Mouse (Mus musculus) spleen, embryonic (tissue): ENCODE results near the gene Ceacam9.
"Not testable (repeated sequence)": the region's sequence is repeated elsewhere in the genome, so short reads cannot be mapped to it uniquely, and the experiment has no call there.

Source experiments
- CTCF ChIA-PET: fragments of 350-600 bp; sonication (Branson Sonifier 250); formaldehyde crosslinking; loops from one replicate; lab custom pipeline; 2022; lab: Charles Lee

Ceacam9 gene

DNA sequence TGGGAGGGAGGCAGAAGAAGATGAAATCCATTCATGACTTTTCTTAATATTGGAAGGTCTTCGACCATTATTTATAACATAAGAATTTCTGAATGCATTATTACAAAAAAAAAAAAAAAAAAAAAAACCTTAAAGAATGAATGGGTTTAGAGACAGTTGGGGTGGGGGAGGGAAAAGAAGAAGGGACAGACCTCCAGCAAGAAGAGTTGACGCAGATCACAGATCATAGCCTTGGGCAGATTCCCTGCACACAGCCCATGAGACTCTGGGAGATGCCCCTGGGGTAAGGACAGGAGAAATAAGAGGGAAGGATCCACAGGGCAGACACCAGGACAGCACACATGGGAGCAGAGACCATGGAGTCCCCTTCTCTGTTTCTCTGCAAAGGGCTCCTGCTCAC is at the start of gene Ceacam9:
TSS of gene Ceacam9 (plus strand) at position 301 of the 400 bp plus-strand sequence.
- CTCF ChIA-PET = no interaction called here

DNA sequence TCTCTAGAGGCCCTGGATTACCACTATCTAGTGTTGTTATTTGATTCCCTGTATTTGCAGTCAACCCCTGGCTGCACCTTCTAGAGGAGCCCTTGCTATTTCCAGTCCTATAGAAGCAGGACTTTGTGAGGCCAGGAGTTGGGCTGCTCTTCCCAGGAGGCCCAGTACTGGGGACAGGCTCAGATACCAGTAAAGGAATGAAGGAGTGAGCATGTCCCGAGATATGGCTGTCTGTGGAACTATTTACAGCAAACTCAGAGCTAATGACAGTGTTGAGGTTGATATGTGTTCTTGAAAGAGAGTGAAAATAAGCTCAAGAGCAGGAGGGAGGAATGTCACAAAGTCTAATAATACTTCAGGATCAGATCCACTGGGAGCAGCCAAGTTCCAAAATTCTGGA is 47.9 kb upstream of the Ceacam9 start:
- CTCF ChIA-PET = no interaction called here

GRCm38 (mm10) chr7:16674699-16675098 is 47.0 kb upstream of the Ceacam9 start:
- CTCF ChIA-PET = not testable (repeated sequence)

DNA sequence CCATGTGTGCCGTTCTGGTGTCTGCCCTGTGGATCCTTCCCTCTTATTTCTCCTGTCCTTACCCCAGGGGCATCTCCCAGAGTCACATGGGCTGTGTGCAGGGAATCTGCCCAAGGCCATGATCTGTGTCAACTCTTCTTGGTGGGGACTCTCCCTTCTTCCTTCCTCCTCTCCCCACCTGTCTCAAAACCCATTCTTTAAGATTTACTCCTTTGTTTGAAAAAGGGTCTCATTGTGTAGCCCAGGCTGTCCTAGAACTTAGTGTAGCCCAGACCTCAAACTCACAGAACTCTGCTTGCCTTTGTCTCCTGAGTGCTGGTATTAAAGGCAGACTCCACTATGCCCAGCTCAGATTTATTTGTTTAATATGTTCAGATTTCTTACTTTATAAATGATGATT is 46.1 kb upstream of the Ceacam9 start, which contains the start of gene Ceacam15:
TSS of gene Ceacam15 (minus strand) at position 101 of the 400 bp plus-strand sequence.
- CTCF ChIA-PET = no interaction called here

DNA sequence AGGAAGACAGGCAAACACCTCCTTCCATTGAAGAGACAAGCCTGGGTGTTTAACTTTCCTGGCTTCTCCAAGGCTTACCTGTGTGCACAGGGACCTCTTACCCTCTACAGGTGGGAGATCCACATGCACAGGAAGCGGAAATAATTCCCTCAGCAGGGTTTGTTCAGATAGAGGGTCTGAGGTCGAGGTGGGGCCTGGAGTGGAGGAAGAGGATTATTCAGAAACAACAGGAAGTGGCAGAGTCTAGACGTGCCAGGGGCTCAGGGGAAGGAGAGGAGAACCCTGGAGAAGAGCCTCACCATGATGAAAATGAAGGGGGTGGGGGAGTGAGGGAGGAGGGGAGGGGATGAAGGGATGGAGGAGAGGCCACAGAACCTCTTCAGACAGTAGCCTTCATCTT is 41.5 kb upstream of the Ceacam9 start:
- CTCF ChIA-PET = not testable (repeated sequence)

DNA sequence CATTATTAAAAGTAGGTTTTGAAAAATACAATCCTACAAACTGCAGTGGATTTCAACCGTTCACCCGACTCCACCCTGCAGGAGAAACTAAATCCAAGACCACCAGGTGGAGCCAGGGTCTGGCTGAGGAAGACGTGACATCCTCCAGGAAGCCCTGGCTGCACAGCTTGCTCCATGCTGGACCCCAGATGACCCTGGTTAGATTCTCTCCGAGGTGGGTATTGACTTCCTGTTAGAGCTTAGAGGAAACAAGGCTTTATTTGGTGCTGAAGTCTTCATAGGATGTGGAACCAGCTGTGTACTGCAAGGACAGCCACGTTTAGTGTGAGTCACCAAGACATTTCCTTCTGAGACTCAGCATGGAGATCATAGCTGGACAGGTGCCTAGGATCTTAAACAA is 32.5 kb upstream of the Ceacam9 start:
- CTCF ChIA-PET = no interaction called here

DNA sequence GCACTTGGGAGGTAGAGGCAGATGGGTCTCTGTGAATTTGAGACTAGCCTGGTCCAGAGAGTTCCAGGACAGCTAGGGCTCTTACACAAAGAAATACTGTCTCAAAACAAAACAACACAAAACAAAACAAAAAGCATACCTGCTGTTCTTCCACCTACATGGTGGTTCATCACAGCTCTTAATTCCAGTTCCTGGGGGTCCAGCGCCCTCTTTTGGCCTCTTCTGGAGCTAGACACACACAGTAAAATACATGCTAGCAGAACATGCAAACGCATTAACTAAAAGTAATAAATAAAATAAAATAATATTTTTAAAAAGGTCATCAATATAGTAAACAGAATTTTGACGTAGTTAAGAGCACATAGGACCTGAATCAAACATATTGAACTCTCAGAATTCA is 26.7 kb upstream of the Ceacam9 start:
- CTCF ChIA-PET = interaction anchor here (1.6 kb wide), 1 partner anchor 65 kb away, joined by 3 read pairs; no protein-coding TSS in a partner anchor

GRCm38 (mm10) chr7:16699042-16699441 is 22.7 kb upstream of the Ceacam9 start:
- CTCF ChIA-PET = no interaction called here

DNA sequence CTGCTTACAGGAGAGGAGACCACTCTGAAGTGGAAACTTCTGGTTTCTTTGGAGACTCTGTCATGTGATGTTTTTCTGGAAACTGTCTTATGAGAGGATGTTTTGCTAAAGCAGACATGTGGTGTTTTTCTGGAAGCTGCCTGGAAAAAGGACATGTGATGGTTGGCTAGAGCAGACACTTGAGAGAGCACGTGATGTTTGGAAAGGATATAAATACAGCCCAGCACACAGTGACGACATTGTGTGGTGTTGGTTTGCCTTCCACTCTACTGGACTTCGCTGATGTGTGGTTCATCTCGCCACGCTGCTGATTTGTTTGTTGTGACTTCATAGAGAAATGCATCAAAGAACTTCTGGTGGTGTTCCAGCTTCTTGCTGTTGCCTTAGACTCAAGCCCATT is 21.1 kb upstream of the Ceacam9 start:
- CTCF ChIA-PET = no interaction called here

- CTCF ChIA-PET = interaction anchor here (0.6 kb wide), 1 partner anchor 101 kb away, joined by 4 read pairs; no protein-coding TSS in a partner anchor
These were observed 15.3 kb upstream of the Ceacam9 start for GRCm38 (mm10) chr7:16706385-16706784.

- CTCF ChIA-PET = no interaction called here
These were observed 13.5 kb upstream of the Ceacam9 start for GRCm38 (mm10) chr7:16708244-16708643.

DNA sequence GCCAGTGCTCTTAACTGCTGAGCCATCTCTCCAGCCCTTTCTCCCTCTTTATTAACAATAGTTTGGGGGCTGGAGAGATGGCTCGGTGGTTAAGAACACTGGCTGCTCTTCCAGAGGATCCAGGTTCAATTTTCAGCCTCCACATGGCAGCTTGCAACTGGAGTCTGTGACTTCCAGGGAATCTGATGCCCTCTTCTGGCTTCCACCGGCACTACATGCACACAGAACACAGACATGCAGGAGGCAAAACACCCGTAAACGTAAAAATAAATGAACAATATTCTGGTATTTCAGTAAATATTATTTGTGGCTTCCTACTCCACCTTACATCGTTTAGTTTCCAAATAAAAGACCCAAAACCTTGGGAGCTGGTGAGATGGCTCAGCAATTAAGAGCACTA is 11.1 kb upstream of the Ceacam9 start:
- CTCF ChIA-PET = no interaction called here

GRCm38 (mm10) chr7:16712633-16713415 is 8.9 kb upstream of the Ceacam9 start:
- CTCF ChIA-PET = interaction anchor here (0.7 kb wide), 1 partner anchor 90 kb away, joined by 3 read pairs; no protein-coding TSS in a partner anchor

DNA sequence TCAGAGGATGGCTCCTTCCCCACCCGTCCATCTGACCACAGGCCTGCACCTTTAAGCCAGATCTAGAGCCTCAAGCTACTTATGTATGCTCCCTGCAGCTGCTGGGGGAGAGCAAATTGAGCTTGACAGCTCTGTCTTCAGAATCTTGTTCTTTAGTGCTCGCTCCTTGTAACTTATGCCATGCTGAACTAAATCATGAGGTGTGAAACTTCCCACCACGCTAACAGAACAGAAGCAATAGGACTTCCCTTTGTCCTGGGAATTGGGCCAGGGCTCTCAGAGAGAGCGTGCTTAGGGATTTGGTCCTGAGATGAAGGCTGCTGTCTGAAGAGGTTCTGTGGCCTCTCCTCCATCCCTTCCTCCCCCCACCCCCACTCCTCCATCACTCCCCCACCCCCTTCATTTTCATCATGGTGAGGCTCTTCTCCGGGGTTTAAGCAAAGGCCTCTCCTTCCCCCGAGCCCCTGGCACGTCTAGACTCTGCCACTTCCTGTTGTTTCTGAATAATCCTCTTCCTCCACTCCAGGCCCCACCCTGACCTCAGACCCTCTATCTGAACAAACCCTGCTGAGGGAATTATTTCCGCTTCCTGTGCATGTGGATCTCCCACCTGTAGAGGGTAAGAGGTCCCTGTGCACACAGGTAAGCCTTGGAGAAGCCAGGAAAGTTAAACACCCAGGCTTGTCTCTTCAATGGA is 5.1 kb upstream of the Ceacam9 start:
- CTCF ChIA-PET = not testable (repeated sequence)

GRCm38 (mm10) chr7:16722490-16722889 is 761 bp downstream of the Ceacam9 start:
- CTCF ChIA-PET = not testable (repeated sequence)

- CTCF ChIA-PET = no interaction called here
These were observed 7.0 kb downstream of the Ceacam9 start for GRCm38 (mm10) chr7:16728596-16729348.

DNA sequence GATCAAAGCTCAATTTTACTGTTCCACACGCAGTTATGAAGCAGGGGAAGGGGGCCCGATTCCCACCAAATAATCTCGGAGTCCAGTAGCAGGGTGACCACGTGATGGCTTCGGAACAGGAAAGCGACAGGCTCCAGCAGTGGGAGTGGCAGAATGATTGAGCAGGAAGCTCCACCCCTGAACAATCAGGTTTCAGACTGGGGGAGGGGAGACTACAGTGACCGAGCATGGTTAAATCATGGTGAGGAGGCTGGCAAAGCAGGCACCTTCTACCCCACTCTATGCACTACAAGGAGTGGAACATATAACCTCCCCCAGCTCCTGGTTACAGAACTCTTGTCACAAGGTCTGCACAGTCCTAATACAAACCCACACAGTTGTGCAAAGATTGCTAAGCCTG is 7.8 kb downstream of the Ceacam9 start:
- CTCF ChIA-PET = not testable (repeated sequence)

GRCm38 (mm10) chr7:16730791-16731190 is 9.1 kb downstream of the Ceacam9 start:
- CTCF ChIA-PET = interaction anchor here (0.6 kb wide), 2 partner anchors 101 to 207 kb away, joined by 3 read pairs; no protein-coding TSS in a partner anchor

DNA sequence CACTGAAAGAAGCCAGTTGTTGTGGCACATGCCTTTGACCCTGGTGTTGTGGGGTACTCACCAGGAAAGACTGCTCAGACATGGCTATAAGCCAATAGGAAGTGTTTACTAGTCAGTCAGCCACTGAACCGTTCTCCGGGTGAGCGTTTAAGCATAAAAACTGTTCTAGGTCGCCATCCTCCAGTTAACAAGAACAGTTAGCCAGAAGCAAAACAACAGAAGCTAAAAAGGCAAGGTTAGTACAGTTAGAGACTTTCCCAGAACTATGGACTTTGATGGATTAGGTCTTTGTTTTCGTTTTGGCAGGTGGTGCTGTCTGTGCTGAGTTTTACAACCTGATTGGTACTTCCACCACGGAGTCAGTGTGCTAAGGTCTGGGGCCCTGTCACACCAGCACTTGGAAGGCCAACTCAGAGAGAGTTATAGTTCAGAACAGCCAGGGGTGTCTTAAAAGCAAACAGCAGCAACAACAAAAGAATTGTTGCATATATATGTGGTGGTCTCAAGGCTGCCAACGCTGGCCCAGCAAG is 10.2 kb downstream of the Ceacam9 start:
- CTCF ChIA-PET = interaction anchor here (1.1 kb wide), 1 partner anchor 103 kb away, joined by 4 read pairs; no protein-coding TSS in a partner anchor

GRCm38 (mm10) chr7:16737606-16738072 is 15.9 kb downstream of the Ceacam9 start:
- CTCF ChIA-PET = interaction anchor here (1.4 kb wide), 1 partner anchor 9 kb away, joined by 3 read pairs; no protein-coding TSS in a partner anchor

DNA sequence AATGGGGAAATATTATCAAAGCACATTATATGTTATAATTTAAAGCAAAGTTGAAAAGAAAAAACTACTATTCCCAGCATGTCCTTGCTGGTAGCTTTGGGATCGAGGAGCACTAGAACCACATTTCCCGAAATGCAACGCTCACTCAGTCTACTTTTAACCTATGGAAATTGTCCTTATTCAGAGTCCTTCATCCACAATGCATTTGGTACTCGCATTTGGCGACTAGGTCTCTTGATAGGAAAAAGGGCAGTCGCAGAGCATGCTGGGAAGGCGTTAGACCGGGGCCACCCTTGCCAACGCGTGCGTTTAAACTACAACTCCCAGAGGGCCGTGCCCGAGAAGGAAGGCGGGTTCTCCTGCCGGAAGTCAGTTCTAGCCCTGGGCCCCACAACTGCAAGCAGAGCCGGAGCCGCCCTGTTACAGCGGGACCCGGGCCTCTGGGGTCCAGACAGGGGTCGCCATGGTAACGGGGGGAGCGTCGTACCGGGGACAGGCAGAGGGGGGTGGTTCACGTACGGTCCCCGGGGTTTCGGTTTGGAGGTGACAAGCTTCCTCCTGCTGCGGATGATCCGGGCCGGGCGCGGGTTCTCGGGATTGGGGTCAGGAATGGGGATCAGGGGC is 16.5 kb downstream of the Ceacam9 start, which contains the start of gene Ap2s1:
TSS of gene Ap2s1 (plus strand) at position 338 of the 624 bp plus-strand sequence.
- CTCF ChIA-PET = interaction anchor here (1.4 kb wide), 1 partner anchor 9 kb away, joined by 3 read pairs; no protein-coding TSS in a partner anchor
